Mouse (Mus musculus): ENCODE data around the gene Arhgap25.
A peak's percentile ranks its signal among the peaks of the same experiment; 100 is the strongest.

The Arhgap25 gene

DNA sequence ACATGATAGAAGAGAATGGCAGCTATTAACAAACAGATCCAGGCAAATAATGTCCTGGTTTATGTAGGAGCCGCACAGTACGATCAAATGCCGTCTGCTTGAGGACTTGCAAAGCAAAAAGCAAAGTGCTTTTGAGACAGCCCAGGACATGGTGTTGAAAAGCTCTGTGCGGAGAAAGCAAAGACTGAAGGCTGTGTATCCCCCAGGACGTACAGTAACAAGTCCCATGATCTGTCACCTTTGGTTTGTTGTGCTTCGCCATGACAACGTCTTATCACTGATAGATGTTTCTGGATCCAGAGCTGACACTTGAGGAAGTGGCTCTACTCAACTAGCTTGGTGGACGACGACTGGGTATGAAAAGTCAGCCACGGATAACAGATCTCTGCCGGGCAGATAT is 89.8 kb downstream of the Arhgap25 start:
- no peak for DNase-seq

GRCm38 (mm10) chr6:87436745-87437144 is 96.3 kb downstream of the Arhgap25 start:
- no peak for DNase-seq

- no peak for DNase-seq
Measured at GRCm38 (mm10) chr6:87435791-87436190, 97.3 kb downstream of the Arhgap25 start.

DNA sequence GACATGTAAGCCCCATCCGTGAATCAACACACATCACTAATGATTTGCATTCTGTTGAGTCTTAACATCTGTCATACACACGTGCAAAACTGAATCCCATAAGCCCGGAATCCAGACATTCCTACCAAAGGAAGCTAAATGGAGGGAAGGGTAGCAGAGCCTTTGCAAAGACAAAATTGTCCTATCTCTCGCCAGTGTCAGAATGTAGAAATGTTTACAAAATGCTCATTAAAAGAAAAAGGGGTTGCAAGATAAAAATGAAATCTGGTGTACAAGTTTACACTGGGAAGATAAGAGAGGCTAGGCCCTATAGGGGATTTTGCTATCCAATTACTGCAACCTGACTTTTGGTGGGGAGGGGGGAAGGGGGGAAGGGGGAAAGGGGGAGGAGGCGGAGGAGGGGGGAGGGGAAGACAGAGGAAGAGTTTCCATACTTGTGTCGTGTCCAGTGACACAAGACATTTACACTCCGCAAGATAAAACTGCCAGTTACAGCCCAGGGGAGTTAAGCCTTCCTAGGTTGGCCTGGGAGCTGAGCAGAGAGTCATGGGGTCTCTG is 104.5 kb downstream of the Arhgap25 start, which contains the start of gene Bmp10:
TSS of gene Bmp10 (plus strand) at position 508 of the 558 bp plus-strand sequence.
- DNase-seq, result no peak

DNA sequence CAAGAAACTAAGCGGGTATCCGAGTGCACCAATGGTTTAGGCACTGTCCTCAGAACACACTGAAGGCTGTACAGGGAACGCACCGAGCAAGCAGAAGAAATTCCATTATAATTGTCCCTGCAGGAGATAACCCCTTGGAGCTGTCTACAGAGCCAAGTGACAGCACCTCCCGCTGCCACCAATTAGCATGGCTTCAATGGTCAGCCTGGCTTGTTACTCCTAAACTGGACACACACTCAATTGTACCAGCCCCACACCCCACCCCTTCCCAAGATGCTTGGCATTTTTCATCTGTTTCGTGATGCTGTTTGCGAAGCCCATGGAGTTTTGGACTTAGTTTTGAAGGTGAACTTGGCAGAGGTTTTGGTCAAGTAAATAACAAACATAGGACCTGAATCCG is 105.4 kb downstream of the Arhgap25 start:
- DNase-seq, result no peak

- no peak for DNase-seq
Measured at GRCm38 (mm10) chr6:87426954-87427353, 106.1 kb downstream of the Arhgap25 start.

DNA sequence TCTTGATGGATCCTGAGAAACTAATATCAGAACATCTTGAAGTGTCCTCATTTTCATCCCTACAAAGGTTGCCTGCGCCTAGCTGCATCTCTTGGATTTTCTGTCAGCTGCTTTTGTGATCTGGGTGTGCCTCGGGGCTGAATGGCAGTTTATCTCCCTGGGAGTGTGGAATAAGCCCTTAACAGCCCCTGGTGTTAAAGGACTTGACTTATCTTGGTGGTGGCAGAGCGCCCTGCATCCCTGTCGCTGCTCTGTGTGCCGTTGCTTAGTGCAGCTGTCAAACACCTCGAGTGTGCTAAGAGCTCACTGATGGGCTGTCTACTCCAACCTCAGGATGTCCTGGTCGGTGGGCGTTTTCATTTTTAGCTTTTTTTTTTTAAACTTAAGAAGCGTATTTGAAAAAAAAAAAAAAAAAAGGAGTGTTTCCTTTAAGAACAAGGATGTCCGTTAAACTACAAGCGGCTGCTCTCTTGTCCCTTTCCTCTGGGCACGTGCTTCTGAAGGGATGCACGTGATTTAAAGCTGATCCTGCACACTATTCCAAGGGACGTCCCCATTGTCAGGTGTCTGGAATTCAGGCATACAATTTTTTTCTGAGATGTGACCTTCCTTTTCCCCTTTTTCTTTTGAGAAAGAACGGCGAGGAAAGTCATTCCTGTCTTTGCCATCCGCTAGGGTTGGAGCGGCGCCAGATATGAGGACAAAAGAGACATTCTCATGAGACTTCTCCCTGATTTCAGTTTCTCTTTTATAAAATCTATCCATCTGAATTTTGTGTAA is 108.8 kb downstream of the Arhgap25 start:
- DNase-seq, result peak; percentile 65 to 71

DNA sequence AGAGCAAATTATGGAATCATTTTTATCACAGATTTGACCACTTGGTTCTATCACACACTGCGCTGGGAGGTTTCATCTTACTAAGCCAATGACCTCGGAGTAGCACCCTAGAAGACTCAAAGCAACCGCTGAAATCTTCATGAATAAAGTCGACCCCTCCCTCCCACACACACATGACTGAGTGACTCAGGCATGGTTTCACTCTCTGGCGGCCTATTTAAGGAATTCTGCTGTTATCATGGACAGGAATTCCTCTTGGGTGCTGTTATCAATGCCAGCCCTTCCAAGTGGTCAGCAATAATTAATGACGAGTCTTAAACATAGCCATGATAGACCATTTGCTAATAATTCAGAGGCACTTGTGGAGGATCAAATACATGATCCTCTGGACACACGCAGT is 110.8 kb downstream of the Arhgap25 start:
- no peak for DNase-seq

GRCm38 (mm10) chr6:87412011-87412410 is 121.0 kb downstream of the Arhgap25 start:
- no peak for DNase-seq
